ENCODE assay signal across 25 mouse cellular contexts in genomic region chr3:53284023-53284422, GRCm38 (mm10).
DNase-seq lines count a peak whose midpoint lies in the region; ATAC-seq lines count a peak whose summit lies in the region.
"Had no signal": no experiment of that assay in that cellular context is flagged by ENCODE, and none has a peak within 500 bp of the region (broad histone marks: within the 10 kb centered on the region; RNA-seq: fewer than 3 reads in every experiment).

No protein-coding gene starts in this region.

- no peak overlapping the region for H3K9ac ChIP-seq in kidney, embryonic 15.5 days
- H3K9ac ChIP-seq: embryonic facial prominence, embryonic 12.5 days; embryonic facial prominence, embryonic 15.5 days; forebrain, postnatal 0 days; heart, embryonic 15.5 days; hindbrain, embryonic 12.5 days; hindbrain, embryonic 15.5 days had no signal

- DNase-seq in heart, adult 11 months: peak; percentile 69
- no peak for DNase-seq in heart, postnatal 4 days
- no peak for DNase-seq in kidney, adult 11 months
- peak; percentile 27 for DNase-seq in kidney, postnatal 10 days
- DNase-seq in kidney, postnatal 25 days: no peak
- DNase-seq in NIH3T3 (ENCODE audit: low read depth): peak; percentile 17
- DNase-seq: adrenal gland, adult 2 months; adrenal gland, postnatal 14 days; cerebellum, adult 11 months; cerebellum, adult 2 months; cerebellum, adult 9-11 months; cerebellum, postnatal 25 days; forebrain, postnatal 0 days; gastrocnemius, postnatal 25 days had no signal

- 67% methylated on average over 5 of the region's 5 CpGs for WGBS in kidney, embryonic 15.5 days

- no peaks in the 10 kb centered on the region for H3K9me3 ChIP-seq in kidney, embryonic 15.5 days (replicated peaks)
- H3K9me3 ChIP-seq: embryonic facial prominence, embryonic 12.5 days; embryonic facial prominence, embryonic 15.5 days; heart, embryonic 15.5 days; hindbrain, embryonic 15.5 days had no signal

- peaks cover 21% of the 10 kb centered on the region; the same call in 1 of the 2 replicates for H3K4me1 ChIP-seq in kidney, embryonic 15.5 days
- H3K4me1 ChIP-seq: embryonic facial prominence, embryonic 12.5 days; embryonic facial prominence, embryonic 15.5 days; heart, embryonic 15.5 days; hindbrain, embryonic 12.5 days; hindbrain, embryonic 15.5 days had no signal

- H3K36me3 ChIP-seq in kidney, embryonic 15.5 days: no peaks in the 10 kb centered on the region
- H3K36me3 ChIP-seq: embryonic facial prominence, embryonic 12.5 days; embryonic facial prominence, embryonic 15.5 days; G1E; heart, embryonic 15.5 days; hindbrain, embryonic 12.5 days; hindbrain, embryonic 15.5 days had no signal

- no peak overlapping the region for H3K4me3 ChIP-seq in kidney, embryonic 15.5 days (replicated peaks)
- H3K4me3 ChIP-seq: embryonic facial prominence, embryonic 12.5 days; embryonic facial prominence, embryonic 15.5 days; heart, embryonic 15.5 days; hindbrain, embryonic 12.5 days; hindbrain, embryonic 15.5 days had no signal

- ATAC-seq in kidney, embryonic 15.5 days (replicated peaks; ENCODE audit: low FRiP score): peak; percentile 75; the same call in 1 of the 2 replicates
- no peak for ATAC-seq in inflammation-experienced regulatory T-cells, adult 6 months
- ATAC-seq: forebrain, embryonic 14.5 days; forebrain, postnatal 0 days had no signal

- H3K27ac ChIP-seq in kidney, embryonic 15.5 days: peak overlapping the region; percentile 84
- H3K27ac ChIP-seq: embryonic facial prominence, embryonic 12.5 days; embryonic facial prominence, embryonic 15.5 days; hindbrain, embryonic 12.5 days; hindbrain, embryonic 15.5 days had no signal

- H3K27me3 ChIP-seq in kidney, embryonic 15.5 days: no peaks in the 10 kb centered on the region
- H3K27me3 ChIP-seq: CH12.LX; embryonic facial prominence, embryonic 12.5 days; embryonic facial prominence, embryonic 15.5 days; heart, embryonic 15.5 days; hindbrain, embryonic 12.5 days; hindbrain, embryonic 15.5 days had no signal

- no peak overlapping the region for H3K4me2 ChIP-seq in kidney, embryonic 15.5 days
- H3K4me2 ChIP-seq: embryonic facial prominence, embryonic 12.5 days; embryonic facial prominence, embryonic 15.5 days; heart, embryonic 11.5 days; heart, embryonic 15.5 days; hindbrain, embryonic 12.5 days; hindbrain, embryonic 15.5 days had no signal

Comparison
In these comparisons a context has a peak if more than half of its experiments do, and no peak if none do; other contexts are left out.
1. DNase-seq: peak in heart, adult 11 months (single experiment), kidney, postnatal 10 days (single experiment) and NIH3T3 (single experiment); none in heart, postnatal 4 days (single experiment), kidney, adult 11 months (single experiment) and kidney, postnatal 25 days (0 of 2).